Mouse (Mus musculus) urinary bladder, postnatal 14 days (tissue): Measurements from ENCODE around the gene Gimap9.
A peak's percentile ranks its signal among the peaks of the same experiment; 100 is the strongest.

Source experiments
- DNase-seq: peaks from one replicate; pipeline ENCODE4 v3.0.0; 2021; ENCODE audit warnings: low spot score

The Gimap9 gene

DNA sequence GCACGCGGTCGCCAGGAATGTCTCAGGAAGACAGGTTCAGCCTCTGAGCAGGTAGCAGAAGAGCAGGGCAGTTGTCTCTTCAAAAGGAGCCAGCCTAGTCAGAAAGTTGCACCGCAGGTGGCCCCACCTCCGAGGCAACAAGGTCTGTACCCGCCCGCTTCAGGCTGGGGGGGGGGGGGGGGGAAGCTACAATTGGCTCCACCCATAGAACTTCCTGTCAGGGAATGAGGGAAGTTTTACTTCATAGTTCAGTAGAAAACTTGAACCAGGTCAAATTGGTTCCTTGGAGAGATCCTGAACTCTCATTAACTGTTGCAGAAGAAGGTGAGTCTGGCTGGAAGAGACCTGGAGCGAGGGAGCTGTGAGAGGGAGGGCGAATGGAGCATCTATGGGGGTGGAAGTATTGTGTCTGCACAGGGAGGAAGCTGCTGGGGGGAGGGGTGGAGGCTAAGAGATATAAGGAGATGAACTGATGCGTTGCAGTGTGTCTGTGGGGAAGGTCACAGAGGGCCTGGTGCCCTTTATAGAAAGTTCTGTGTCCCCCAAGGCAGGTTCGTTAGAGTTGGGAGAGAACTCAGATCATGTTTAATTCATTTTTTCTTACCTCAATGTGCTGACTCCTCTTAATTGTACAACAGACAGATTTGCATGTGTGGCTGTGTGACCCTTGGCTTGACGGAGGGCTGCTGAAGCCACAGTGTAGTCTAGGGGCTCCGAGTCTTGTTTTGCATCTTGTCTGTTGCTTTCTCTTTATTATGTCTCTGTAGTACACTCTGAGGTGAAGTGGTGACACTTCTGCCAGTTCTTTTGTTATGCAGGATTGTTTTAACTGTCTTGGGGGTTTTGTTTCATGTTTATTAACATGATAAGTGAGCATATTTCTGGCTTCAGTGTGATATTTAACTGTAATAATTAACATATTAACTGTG, at the start of gene Gimap9:
TSS of gene Gimap9 (plus strand) at position 199 of the 929 bp plus-strand sequence.
- DNase-seq: peak; percentile 23

DNA sequence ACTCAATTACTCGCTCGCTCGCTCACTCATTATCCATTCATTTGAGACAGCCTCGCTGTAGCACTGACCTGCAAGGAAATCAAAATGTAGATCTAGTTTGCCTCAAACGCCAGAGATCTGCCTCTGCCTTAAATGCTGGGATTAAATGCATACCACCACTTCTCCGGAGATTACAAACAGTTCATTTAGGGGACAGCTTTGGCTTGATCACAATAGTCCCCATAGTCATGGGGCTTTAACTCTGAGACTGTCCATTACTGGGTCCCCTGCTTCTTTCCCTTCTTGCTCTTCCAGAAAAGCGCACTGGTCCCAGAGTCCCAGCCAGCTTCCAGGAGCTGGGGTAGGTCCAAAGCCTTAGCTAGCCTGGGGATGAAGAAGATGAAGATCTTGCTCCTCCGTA, 49.5 kb upstream of the Gimap9 start, which contains the start of gene AI854703:
TSS of gene AI854703 (plus strand) at position 301 of the 400 bp plus-strand sequence.
- no peak for DNase-seq

DNA sequence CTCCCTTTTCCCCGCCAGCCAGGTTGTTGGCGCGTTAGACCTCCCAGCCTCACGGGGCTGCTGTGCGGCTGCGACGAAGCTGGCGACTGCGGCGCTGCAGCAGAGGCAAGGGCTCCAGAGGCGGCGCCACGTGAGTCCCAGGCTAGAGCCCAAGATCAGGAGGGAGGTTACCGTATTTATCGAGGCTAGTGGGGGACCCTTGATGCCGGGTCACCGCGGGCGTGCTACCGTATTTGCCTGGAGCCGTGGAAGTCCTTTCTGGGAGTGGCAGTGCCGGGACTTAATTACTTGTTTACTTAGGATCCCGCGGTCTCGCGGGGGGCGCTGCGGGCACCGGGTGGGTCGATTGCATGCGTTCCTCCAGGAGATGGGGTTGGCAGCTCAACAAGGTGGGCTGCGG, 48.9 kb upstream of the Gimap9 start:
- peak; percentile 51 for DNase-seq

DNA sequence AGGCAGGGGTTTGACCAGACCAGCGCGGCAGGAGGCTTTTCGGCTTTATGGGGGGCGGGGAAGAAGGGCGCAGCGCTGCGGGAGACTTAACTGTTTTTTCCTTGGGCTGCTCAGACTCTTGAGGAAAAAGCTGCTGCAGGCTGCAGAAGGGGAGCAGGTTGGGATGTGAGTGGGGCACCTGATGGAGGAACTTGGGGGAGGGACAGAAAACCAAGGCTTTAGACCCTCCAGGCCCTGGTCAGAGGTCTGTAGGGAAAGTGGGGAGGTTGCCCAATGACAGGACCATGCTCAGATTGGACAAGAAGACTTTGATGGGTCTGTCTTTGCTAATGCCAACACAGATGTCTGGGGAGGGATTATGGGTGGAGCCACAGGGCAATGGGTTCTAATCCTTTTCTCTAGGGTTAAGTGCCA, 48.4 kb upstream of the Gimap9 start:
- DNase-seq: no peak

DNA sequence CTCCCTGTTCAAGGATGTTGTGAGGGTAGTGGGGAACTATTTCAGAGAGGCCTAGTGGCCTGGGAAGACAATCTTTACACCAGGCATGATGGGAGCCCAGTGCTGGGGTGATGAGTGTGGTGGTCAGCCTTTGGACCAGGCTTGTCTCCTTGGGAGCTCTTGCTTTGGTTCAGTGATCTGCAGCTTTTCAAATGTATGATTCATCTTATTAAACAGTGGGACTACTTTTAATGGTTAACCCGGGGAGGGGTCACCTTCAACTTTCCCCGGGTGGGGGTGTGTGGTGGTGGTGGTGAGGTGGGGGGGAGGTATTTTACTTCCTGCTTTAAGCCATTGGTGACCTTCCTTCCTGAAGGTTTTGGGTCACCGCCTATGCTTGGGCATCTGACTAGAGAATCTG, 47.6 kb upstream of the Gimap9 start:
- no peak for DNase-seq

DNA sequence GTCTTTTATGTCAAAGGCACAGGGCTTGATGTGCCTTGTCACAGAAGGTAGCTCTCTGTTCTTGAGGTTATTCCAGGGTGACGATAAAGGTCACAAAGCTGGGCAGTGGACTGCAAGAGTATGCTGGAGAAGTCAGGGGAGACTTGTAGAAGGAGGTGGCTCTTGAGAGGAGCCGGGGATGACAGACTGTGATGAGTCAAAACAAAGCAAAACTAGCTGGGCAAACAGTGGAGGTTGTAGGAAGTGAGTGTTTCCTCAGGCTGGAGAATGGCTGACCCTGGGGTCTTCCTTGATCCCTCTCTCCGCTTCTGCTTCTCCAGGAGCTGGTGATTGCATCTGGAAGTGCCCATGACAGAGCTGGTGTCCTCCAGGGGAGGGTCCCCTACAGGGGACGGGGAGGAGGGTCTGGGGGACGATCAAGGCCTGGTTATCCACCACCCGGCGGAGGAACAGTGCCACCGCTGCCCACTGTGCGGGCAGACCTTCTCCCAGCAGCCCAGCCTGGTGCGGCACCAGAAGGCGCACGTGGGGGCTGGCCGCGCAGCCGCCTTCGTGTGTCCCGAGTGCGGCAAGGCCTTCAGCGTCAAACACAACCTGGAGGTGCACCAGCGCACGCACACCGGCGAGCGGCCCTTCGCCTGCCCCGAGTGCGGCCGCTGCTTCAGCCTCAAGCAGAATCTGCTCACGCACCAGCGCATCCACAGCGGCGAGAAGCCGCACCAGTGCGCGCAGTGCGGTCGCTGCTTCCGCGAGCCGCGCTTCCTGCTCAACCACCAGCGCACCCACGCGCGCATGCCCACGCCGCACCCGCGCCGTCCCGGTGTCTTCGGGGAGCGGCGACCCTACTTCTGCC, 46.9 kb upstream of the Gimap9 start:
- no peak for DNase-seq

DNA sequence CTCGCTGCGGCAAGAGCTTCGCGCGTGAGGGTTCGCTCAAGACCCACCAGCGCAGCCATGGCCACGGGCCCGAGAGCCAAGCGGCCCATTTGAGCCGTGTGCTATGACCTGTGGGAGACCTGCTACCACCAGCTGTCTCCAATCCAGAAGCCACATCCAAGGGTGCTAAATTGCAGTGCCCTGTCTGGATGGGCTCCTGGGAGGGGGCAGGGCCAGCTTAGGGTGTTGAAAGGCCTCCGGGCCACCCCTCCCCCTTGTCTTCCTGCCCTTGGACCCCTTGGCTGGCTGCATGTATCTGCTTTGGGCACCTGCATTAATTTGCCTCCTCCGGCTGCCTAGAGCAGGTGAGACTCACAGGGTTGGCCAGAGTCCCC, 46.3 kb upstream of the Gimap9 start:
- no peak for DNase-seq

DNA sequence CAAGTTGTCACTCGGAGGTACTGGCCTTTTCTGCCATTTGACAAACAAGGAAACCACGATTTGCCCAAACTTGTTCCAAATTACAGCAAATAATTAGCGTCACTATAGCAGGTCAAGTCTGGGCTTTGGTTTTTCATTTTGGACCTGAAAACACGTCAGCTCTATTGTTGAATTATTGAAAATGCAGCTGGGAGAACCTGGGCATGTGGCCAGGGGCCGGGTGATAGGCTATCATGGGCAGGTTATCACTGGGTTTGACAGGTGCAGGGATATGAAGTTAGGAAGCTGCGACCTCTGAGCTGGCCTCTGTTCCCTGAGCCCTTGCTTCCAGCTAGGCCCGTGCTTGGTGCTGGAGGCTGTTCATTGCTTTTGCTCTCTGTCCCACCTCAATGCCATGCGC, 45.1 kb upstream of the Gimap9 start:
- peak; percentile 44 for DNase-seq

DNA sequence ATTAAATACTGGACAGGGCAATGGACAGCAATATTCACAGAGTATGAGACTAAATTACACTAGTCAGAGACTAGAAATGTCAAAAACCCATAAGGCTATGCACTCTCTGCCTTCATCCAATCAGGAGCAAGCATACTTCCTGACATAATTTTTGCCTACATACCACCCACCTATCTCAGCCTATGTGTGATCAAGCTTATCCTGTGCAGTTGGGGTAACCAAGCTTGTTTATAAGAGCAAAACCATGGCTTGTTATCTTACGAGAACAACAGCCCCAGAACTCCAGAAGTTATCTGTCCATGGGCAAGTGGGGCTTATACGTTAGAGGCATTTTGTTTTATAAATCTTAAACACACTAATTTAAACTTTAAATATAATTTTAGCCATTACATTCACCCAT, 40.8 kb upstream of the Gimap9 start:
- no peak for DNase-seq

DNA sequence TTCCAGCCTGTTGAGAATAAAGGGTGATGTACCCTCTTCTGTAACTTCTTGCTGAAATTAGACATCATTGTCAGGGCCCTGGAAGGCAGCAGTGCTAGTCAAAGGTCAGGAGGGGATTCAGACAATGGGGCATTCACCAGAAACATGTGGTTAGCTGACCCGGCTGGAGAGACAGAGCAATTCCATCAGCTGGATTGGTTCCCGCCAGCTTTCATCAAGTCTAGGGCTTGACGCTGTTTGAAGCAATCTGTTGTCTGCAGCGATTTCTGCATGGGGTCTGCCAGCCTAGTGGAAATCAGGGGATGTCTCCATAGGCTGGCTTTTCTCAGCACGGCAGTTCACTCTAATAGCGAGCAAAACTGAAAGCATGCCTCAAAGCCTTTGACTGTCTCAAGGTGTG, 39.4 kb upstream of the Gimap9 start:
- DNase-seq: no peak

DNA sequence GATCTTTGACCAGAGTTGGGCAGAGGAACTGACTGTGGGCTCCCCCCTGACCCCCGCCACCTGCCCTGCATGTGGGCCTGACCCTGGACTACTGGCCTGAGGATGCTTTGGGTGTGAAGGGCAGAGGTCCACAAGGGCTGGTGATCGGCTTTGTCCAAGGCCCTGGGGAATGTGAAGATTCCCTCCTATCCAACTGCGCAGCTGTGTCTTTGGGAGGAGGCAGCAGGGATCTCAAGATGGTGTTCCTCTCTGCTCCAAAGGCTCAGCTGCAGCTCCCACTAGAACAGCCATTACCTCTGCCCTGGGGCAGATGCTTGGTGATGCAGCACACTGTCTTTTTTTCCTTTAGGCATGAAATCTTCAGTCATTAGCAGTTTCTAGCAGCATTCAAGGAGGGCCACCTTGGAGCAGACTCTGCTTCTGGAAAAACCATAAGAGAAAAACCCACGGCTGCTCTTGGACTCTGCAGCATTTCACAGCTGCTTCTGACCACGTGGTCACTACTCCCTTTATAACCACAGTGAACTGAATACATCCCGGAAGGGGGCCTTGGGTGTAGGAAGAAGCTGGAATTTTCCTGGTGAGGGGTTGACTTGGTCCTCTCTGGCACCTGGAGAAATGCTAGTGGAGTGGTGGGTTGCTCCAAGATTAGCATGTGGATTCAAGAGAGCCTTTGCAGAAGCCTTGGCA, 38.0 kb upstream of the Gimap9 start:
- DNase-seq: no peak

DNA sequence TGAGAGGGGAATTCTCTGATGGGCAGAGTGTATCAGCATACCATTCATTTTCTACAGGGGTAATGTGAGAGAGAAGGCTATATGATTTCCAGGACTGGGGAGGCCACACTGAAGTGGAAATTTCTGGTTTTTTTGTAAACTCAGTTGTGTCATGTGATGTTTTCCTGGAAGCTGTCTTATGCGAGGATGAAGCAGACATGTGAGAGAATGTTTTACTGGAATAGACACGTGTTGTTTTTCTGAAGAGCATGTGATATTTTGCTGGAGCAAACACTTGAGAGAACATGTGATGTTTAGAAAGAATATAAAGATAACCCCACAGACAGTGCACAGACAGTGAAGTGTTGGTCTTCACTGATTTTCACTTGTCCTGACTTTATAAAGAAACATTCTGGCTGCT, 37.4 kb upstream of the Gimap9 start:
- no peak for DNase-seq

DNA sequence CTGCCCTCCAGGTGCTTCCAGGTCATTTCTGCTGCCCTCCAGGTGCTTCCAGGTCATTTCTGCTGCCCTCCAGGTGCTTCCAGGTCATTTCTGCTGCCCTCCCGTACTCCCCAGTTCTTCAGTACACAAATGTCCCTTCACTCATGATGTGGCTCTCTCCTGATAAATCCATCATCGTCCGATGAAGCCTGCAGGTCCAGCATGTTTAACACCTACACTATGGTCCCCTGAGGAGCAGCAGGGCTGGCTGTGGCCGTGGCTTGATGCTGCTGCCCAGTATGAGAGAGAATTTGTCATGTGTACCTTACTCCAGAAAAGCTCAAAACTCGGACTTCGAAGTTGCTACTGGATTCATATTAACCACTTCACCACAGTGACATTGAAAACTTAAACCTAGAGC, 34.5 kb upstream of the Gimap9 start:
- no peak for DNase-seq

DNA sequence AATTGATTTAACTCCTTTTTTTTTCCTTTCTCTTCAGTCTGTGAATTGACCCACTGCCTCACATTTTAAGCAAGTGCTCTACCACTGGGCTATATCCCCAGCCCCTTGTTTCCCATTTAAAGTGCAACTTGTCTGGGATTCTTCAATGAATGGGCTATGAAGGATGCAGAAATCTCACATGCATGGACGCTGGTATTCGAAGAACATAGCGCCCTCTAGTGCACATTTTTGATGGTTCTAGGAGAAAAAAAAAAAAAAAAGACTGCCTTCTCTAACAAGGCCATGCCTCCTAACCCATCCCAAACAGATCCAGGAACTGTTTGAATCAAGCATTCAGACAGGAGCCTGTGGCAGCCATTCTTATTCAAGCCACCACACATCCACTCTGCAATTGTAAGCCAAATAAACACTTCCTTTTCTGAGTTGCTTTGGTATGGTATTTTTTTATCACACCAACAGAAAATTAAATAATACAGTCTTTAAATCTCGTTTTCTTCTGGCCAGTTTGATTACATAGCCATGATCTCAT, 33.1 kb upstream of the Gimap9 start:
- DNase-seq: no peak

DNA sequence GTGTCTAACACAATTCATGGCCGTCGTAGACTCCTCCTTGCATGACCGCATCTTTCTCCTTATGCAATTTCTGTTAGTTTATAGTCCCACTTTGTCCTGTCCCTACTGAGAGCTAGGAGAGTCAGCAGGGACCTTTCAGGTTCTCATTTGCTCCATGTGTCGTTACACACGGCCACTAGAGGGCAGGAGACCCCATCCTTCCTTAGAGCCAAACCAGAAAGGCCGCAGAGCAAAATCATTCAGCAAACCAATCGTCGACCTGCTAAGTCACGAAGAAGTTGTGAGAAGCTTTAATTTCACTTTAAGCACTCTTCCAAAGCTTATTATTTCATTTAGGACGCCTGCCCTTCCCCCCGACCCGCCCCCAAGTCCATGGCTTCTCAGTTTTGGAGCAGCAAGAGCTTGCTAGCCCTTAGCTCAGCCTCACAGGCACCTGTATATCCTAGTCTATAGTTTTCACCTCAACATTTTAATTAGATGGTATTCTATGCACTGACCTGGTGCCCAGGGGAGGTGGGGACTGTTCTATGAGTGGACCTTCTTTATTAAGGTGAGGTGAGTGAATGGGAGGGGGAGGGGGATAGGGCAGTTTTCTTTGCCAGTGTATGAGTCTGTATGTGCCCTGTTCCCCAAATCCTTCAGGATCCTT, 30.1 kb upstream of the Gimap9 start:
- DNase-seq: peak; percentile 77

DNA sequence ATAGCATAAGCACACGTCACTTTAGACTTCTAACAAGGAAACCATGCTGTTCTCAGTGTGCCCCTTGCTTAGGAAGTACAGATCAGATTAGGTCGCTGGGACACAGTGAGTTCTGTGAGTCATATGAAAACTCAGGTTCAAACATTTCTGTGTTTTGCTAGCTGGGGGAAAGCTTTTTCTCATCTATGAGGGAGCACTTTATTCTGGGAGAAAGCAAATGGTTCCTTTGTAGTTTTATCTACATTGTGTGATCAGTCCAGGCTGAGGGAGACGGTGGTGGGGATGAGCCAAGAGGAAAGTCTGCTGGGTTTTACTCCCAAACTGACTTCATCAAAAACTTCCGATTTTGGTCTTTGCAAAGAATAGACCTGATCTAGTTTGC, 29.6 kb upstream of the Gimap9 start:
- DNase-seq: no peak

DNA sequence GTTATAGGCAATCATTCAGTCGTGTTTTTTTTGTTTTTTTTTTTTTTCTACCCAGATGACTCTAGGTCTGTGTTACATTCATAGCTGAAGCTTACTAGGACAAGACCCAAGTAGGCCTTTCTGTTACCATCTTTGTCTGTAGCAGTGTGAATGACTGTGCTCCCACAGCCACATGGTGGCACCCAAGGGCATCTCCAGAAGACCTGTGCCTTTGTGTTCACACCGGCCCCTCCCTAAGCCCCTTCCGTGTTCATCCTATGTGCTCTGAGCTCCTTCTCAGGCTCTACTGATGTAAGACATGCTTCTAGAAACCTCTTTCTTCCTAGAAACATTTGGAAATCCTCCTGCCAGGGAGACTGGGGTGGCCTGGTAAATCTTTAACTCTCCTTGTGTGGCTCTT, 28.9 kb upstream of the Gimap9 start, which contains the start of gene Gimap8:
TSS of gene Gimap8 (plus strand) at position 240 of the 400 bp plus-strand sequence.
- DNase-seq: no peak

DNA sequence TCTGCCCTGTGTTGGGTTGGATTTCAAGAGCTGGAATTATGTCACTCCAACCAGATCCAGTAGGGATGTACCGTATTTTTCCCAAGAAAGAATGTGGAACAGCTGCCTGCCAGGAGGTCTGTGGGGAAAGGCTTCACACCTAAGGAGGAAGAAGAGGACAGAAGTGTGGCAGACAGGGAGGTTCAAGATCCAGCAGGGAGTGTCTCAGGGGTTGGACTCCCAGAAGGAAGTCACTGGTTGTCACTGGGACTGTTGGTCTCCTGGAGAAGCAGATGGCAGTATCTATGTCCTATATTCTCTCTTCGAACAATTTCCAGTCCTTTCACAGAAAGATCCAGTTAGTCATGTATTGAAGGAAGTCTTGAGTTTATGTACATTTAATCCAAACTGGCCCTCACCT, 28.3 kb upstream of the Gimap9 start:
- DNase-seq: no peak

DNA sequence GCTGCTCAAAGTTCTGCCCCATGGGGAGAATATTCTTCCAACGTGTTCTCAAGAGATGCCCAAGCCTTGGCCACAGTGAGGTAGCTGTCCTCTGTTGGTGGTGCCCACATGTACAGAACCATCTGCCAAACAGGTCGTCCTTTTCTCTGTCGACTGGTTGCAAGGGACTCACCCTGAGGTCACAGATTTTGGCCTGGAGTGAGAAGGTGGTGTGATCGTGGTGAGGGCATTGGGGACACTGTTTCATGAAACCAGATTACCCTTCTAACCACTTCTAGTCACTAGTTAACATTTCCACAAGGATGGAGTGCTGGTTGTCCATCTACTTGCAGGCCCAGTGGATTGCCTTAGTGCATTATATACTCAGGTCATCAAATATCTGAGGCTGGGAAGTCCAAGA, 27.1 kb upstream of the Gimap9 start:
- no peak for DNase-seq

DNA sequence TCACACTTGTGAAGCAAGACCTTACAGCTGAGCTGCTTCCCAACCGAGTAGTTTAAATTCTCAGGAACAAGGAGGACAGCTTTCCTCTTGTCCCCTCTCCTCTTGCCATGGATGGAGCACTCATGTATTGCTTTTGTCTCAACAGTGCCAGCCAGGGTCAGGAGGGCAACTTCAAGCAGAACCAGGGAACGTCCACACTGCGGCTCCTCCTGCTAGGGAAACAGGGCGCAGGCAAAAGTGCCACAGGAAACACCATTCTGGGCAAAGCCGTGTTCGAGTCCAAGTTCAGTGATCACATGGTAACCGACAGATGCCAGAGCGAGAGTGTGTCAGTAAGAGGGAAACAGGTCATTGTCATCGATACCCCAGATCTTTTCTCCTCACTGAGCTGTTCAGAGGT, 25.9 kb upstream of the Gimap9 start:
- DNase-seq: no peak

DNA sequence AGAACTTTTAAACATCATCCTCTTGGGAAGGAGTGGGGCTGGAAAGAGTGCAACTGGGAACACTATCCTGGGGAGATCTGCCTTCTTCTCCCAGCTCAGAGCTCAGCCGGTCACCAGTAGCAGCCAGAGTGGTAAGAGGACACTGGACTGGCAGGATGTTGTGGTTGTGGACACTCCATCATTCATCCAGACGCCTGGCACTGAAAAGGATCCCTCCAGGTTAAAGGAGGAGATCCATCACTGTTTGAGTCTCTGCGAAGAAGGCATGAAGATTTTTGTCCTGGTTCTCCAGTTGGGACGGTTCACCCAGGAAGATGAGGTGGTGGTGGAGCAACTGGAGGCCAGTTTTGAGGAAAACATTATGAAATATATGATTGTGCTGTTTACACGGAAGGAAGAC, 17.2 kb upstream of the Gimap9 start:
- no peak for DNase-seq

DNA sequence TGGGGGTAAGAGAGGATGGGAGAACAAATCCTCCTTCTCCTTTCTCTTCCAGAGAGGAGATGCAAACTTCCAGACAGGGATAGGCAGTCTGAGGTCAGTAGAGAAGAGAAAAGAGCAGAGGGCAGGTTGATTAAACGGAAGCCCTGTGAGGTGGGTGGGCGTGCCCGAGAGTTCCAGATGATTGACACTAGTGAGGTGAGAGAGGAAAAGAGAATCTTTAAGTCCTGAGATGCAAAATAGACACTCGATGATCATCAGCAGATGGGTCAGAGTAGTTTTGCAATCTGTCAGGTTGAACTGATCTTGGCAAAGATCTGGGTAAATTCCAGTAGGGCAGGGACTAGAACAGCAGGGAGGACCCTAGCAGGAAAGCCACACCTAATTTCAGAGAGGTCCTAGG, 11.2 kb upstream of the Gimap9 start:
- DNase-seq: no peak
